Mouse (Mus musculus) thymus, postnatal 0 days (tissue): ENCODE measurements around the gene Zmynd10. TPM values are rescaled to one million over a fixed set of nuclear protein-coding genes. Genes with fewer than 3 reads are reported as not detected.
A peak's percentile ranks its signal among the peaks of the same experiment; 100 is the strongest.

ENCODE experiments used
- DNase-seq: peaks from one replicate; pipeline ENCODE4 v3.0.0-alpha.2; 2015; ENCODE audit warnings: low spot score
- polyA plus RNA-seq: library from polyadenylated mRNA; unstranded; fragments of >200 nt; fragmentation: Nextera tagmentation; extraction: Ambion mirVana; gene quantifications from 2 replicates; pipeline ENCODE4 v1.2.1, GENCODE M21; 2015

Gene Zmynd10
- polyA plus RNA-seq, 1 experiment from 2014 or later: 1.5 TPM

- no peak for DNase-seq
Observed at GRCm38 (mm10) chr9:107578587-107578986, 31.5 kb downstream of the Zmynd10 start, which contains the start of gene Naa80. Naa80 (plus strand) TSS chr9:107578887.

- DNase-seq: no peak
Observed at GRCm38 (mm10) chr9:107579023-107579900, 32.2 kb downstream of the Zmynd10 start.

DNA sequence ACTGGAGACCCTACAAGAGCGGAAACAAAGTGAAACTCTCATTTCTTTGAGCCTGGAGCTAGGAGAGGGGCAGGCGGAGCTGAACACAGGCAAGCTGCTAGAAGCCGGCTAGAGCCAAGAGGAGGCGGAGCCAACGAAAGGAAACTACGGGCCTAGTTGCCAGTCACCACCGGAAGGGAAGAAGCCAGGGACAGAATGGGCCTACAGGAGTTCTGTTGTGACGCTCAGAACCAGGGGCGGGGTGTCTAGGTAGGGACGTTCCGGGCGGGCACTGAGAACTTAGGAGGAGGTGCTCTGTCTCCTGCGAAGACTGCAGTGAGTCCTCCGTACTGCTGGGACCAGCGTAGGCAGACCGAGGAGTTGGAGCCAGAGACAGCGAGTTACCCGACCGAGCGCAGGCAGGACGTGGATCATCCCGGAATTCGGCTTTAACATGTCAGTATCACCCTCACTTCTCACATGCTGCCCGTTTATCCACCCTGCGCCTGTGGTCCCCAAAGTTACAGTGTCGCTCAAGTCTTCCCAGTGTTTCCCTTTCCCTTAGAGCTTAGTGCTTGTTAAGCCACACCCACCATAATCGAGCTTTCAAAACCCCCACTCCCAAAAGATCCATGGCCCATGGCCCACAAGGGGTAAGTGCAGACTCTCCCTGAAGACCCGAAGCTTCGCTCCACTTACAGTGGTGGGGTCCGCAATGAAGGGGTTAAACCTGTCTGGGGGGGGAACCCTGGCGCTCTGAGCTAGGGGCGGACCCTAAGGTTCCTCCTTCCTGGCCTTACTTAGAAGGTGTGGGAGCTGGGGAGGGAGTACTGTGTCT is 33.6 kb downstream of the Zmynd10 start, which contains the start of gene Hyal3:
TSS of gene Hyal3 (plus strand) at position 318 of the 817 bp plus-strand sequence.
- DNase-seq: peak; percentile 88

- no peak for DNase-seq
Observed at GRCm38 (mm10) chr9:107581584-107581983, 34.5 kb downstream of the Zmynd10 start.

DNA sequence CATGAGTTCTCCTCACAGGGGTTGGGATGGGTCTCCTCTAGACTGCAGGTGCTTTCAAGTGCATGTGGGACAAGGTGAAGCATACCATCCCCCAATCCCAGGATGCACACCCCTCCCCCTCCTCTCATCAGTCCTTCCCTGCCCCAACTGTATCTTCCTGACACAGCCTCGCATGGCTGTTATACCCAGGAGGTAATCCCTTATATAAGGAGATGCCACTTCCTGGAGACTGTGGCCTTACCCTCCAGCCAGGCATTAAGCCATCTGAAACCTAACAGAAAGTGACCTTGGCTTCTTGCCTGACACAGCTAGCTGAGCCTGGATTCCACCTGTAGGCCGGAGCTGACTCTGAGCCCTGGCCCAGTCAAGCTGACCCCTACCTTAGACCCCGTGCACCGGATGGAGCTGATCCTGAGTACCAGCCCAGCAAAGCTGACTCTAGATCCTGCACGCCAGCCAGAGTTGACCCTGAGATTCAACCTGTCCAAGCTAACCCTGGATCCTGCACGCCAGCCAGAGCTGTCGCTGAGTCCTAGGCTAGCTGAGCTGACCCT is 35.5 kb downstream of the Zmynd10 start:
- DNase-seq: no peak

GRCm38 (mm10) chr9:107583174-107583573 is 36.1 kb downstream of the Zmynd10 start:
- no peak for DNase-seq

DNA sequence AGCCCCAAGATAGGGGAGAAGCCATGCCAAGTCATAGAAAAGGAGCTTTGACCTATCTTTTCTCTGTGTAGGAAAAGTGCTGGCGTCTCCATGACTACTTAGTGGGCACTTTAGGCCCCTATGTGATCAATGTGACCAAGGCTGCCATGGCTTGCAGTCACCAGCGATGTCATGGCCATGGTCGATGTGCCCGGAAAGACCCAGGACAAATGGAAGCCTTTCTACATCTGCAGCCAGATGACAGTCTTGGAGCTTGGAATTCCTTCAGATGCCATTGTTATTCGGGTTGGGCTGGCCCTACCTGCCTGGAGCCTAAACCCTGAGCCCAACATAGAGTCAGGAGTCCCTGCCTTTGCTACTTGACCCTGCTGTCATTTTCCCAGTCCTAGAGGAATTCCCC is 39.4 kb downstream of the Zmynd10 start:
- DNase-seq: no peak

DNA sequence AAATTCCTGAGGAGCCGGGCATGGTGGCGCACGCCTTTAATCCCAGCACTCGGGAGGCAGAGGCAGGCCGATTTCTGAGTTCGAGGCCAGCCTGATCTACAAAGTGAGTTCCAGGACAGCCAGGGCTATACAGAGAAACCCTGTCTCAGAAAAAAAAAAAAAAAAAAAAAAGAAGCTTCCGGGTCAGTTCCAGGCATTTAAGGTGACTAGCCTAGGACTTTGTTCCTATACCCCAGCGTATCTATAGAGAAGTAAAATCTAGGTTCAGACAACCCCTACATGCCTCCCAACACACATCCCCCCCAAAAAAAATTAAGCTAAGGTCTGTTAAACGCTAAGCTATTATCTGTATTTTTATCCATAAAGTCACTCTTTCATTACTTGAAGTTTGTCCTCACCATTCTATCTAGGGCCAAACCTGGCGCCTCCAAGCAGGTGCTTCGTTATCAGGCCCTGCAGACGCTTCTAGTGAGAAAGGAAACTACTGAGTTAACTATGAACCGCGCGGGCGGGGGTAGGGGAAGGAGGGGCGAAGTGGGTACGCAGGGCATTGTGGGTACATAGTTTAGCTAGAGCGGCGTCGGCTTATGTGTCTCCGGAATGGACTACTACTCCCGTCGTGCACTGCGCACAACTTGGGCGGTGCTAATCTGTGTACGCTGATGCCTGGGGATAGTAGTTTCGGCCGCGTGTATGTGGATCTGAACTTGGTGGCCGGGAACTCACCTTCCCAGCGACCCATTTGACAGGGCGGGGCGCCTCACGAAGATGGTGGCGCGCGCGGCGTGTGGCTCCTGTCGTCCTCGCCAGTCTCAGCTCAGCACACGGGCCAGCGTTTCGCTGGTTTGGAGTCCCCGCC is 40.1 kb downstream of the Zmynd10 start, which contains the start of gene Ifrd2:
TSS of gene Ifrd2 (plus strand) at position 669 of the 859 bp plus-strand sequence.
- peak; percentile 99 for DNase-seq

DNA sequence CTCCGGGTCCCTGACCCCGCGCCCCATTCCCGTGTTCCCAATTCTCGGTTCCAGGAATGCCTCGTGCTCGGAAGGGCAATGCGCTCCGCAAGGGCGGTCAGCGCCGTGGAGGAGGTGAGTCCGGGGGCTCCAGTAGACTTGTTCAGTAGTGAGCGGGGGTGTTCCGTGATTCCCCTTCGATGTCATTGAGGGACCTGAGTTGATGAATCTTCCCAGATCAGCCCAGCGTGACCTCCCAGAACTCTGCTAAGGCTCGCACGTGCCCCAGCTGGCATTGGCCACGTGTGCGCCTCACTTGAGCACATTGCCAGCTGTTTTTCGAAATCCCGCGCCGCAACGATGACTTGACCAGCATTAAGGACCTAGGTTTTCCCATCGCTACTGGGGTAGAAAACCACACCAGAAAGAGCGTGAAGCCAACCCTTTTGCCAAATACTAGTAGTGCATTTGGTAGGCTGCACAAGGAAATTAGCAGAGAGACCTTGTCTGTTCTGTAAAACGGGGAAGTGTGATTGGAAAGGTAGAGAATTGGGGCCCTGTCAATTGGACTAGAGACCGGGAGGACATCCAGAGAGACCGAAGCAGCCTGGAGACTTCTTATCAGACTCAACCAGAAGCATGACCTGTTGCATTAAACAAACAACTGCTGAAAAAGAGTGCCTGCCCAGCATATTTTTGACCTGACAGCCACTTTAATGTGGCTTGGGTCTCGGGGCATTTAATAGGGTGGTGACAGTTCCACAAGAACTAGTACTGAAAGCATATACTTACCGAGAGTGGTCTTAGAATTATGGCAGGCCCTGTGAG is 40.9 kb downstream of the Zmynd10 start:
- DNase-seq: no peak

DNA sequence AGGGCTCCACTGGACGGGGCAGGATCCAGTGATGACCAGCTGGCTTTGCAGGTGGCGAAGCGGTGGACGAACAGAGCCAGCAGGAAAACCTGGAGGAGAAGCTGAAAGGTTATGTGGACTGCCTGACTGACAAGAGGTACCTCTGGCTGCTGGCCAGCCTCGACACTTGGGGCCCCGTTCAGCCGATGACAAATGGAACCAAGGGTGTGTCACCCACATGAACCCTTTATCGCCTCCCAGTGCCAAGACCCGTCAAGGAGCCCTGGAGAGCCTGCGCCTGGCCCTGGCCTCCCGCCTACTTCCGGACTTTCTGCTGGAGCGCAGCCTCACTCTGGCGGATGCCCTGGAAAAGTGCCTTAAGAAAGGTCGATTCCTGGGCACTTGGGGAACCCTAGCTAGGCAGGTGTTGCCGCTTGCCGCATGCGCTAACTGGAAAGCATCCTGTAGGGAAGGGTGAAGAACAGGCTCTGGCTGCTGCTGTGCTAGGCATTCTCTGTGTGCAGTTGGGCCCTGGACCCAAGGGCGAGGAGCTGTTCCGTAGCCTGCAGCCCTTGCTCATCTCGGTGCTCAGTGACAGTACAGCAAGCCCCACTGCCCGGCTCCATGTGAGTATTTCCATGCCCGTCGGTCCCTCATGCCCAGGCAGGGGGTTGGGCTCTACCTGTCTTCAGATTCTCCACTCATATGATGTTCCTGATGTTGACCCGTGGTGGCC is 43.1 kb downstream of the Zmynd10 start:
- no peak for DNase-seq

- DNase-seq: no peak
Observed at GRCm38 (mm10) chr9:107590773-107591060, 43.6 kb downstream of the Zmynd10 start.

GRCm38 (mm10) chr9:107593101-107593976 is 46.2 kb downstream of the Zmynd10 start:
- no peak for DNase-seq

DNA sequence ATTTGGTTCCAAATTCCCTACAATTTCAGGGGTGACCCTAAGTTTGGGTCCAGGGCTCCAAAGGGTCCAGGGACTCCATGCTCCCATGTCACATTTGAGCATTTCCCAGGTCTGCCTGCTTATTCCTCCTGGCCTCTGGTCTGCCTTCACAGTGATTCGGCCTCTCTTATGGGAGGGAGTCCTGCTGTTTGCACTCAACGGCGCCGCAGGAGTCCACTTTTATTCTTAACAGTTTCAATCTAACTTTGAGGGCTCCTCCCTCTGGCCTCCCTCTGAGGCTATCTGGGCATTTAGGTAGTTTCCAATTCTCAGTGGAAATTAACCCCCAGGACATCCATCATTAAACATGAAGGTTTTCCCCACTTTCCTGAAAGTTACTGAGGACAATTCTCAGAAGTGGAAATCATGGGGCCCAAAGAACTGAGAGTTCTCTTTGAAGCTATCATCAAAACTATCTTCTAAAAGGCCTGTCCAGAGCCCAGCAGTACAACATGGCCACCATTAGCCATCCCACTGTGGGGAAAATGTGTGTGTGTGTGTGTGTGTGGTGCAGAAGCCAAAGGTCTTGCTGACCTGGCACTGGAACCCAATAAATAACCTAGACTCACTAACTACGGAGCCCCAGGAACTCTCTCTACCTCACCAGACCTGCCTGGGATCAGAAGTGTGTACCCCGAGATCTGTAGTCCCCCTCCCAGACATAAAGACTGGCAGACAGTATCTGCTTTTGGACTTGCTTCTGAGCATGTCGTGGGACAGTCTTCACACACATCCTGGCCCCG is 47.4 kb downstream of the Zmynd10 start:
- DNase-seq: no peak

GRCm38 (mm10) chr9:107596619-107597569 is 49.8 kb downstream of the Zmynd10 start:
- DNase-seq: no peak

GRCm38 (mm10) chr9:107598385-107598784 is 51.3 kb downstream of the Zmynd10 start:
- no peak for DNase-seq

DNA sequence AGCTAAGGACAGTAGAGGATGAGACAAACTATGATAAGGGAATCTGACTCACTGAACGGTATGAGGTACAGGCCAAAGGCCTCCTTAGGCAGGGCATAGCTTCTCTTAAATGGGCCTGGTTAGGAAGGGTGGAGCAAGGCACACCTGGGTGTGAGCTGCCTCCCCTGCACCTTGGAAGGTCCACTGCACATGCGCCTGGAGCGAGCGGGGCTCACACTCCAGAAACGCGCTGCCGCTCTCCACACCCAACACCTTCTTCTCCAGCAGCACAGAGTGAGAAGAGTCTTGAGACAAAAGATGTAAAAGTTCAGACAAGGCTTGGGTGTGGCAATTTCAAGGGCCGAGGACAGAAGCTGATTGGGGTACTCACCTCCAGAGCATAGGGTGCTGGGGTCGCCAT is 52.3 kb downstream of the Zmynd10 start:
- no peak for DNase-seq
